Mouse (Mus musculus) liver, embryonic 14.5 days (tissue): ENCODE measurements around the gene Xdh.

Experiments
- CTCF ChIP-seq: IDR thresholded peaks from 2 replicates; pipeline ENCODE4 v1.5.1; 2016; ENCODE audit warnings: antibody characterized with exemption, low read depth, control low read depth
- EP300 ChIP-seq: IDR thresholded peaks from 2 replicates; pipeline ENCODE4 v1.6.1; 2016; ENCODE audit warnings: antibody characterized with exemption, low read depth

- TF ChIP-seq EP300 (no peak), CTCF (no peak)
Measured at GRCm38 (mm10) chr17:73918944-73919381, 31.0 kb downstream of the Xdh start.
